Mouse (Mus musculus): ENCODE measurements around the gene Tcaim.

DNA sequence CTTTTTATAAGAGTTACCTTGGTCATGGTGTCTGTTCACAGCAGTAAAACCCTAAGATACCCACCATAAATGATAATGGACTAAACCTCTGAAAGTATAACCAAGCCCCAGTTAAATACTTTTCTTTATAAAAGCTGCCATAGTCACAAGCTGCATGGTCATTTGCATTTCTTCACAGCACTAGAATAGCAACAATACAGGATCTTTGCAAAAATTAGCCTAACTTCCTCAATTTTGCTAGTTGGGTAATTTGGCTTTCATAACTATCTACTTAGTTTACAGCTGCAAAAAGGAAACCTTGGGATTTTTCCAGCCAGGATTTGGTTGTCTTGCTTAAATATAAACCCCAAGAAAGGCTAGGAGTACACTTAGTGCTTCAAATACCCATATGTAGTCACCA is 55.4 kb downstream of the Tcaim start:
- TF ChIP-seq CTCF (IDR thresholded peaks at IDR 0.05; ENCODE audit: insufficient read depth, low read depth, low read length) (no peak), POLR2A (IDR thresholded peaks at IDR 0.05; ENCODE audit: insufficient read depth, low read depth, low read length) (no peak)
